Mouse (Mus musculus): ENCODE results near the gene Dido1. TPM values are rescaled to one million over a fixed set of nuclear protein-coding genes. Genes with fewer than 3 reads are reported as not detected.

The Dido1 gene
- polyA plus RNA-seq, 1 experiment from 2014 or later, result 30.1 TPM

DNA sequence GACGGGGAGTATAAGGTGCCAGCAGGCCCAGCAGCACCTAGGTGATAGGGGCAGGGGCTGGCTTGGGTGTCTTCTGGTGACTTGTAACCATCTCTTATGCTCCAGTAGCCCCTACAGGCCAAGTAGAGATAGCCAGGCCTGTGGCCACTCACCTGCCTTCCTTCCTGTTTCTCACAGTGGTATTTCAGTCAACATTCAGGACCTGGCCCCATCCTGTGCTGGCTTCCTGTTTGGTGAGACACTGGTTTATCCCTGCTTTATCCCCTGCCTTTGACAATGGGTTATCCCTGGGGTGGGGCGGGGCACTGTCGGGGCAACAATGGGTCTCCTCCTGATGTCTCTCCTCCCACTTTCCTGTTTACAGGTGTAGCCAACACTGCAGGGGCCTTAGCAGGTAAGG lies 30.6 kb upstream of the Dido1 start:
- WGBS, result 29% methylated on average over 3 of the region's 3 CpGs
- no peak for ATAC-seq (replicated peaks)
- no peaks in the 10 kb centered on the region for H3K36me3 ChIP-seq (replicated peaks)
- no peaks in the 10 kb centered on the region for H3K9me3 ChIP-seq
- no peak overlapping the region for H3K27ac ChIP-seq
- 0 out of 2 replicates have a peak, but pooled peaks cover under 1% of the 10 kb centered on the region for H3K4me1 ChIP-seq
- H3K4me3 ChIP-seq, result no peak overlapping the region
- H3K27me3 ChIP-seq (replicated peaks), result 0 out of 2 replicates have a peak, but pooled peaks cover 3% of the 10 kb centered on the region
- H3K9ac ChIP-seq, result no peak overlapping the region
- H3K4me2 ChIP-seq, result no peak overlapping the region

DNA sequence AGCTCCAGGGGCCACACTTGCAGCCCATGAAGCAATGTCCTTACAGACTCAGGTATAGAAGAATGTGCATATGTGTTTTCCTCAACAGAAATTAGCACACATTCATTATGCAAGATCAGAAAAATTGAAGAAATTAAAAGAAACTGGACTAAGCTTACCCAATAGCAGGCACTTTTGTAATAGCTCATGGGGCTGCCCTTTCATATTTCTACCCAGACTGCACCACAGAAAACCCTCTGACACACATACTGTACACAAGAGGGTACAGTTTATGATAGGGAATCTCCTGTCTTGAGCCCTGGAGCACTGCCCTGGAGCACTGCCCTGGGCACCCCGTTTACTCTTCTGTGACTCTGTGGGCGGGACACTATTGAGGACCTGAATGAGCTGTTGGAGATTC lies 28.2 kb upstream of the Dido1 start:
- no peak overlapping the region for H3K9ac ChIP-seq
- H3K4me1 ChIP-seq, result no peaks in the 10 kb centered on the region
- H3K27me3 ChIP-seq (replicated peaks), result 0 out of 2 replicates have a peak, but pooled peaks cover 3% of the 10 kb centered on the region
- no peaks in the 10 kb centered on the region for H3K36me3 ChIP-seq (replicated peaks)
- H3K27ac ChIP-seq, result no peak overlapping the region
- no peak overlapping the region for H3K4me3 ChIP-seq
- ATAC-seq (replicated peaks), result no peak
- H3K4me2 ChIP-seq, result no peak overlapping the region
- 70% methylated on average over 2 of the region's 2 CpGs for WGBS
- no peaks in the 10 kb centered on the region for H3K9me3 ChIP-seq

DNA sequence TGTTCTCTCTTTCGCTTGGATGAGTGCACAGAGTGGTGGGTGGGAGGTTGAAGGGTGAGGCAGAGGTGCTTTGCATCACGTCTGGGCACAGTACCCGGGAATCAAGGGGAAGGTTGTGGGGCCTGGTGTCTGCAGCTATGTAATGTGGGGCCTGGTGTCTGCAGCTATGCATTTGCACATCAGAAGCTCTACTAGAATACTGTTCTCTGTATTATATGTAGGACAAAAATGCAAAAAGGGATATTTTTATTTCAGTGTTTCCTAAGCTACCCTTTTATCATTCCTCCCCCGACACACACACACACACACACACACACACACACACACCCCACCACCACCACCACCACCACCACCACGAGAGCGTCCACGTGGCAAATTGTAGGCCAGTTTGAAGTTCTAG lies 25.4 kb upstream of the Dido1 start:
- ATAC-seq (replicated peaks), result no peak
- Histone ChIP-seq H3K4me2 (no peak overlapping the region), H3K27me3 (replicated peaks) (0 out of 2 replicates have a peak, but pooled peaks cover 3% of the 10 kb centered on the region), H3K4me1 (no peaks in the 10 kb centered on the region), H3K9ac (no peak overlapping the region), H3K4me3 (no peak overlapping the region), H3K27ac (no peak overlapping the region), H3K36me3 (replicated peaks) (no peaks in the 10 kb centered on the region), H3K9me3 (no peaks in the 10 kb centered on the region)
- WGBS, result 80% methylated on average over 7 of the region's 7 CpGs

GRCm38 (mm10) chr2:180731984-180732383 lies 22.2 kb upstream of the Dido1 start:
- 69% methylated on average over 6 of the region's 6 CpGs for WGBS
- H3K9ac ChIP-seq, result no peak overlapping the region

GRCm38 (mm10) chr2:180731036-180731435 lies 21.2 kb upstream of the Dido1 start:
- Histone ChIP-seq H3K4me1 (no peaks in the 10 kb centered on the region), H3K27ac (no peak overlapping the region), H3K4me2 (no peak overlapping the region), H3K4me3 (no peak overlapping the region), H3K27me3 (replicated peaks) (no peaks in the 10 kb centered on the region), H3K9ac (no peak overlapping the region), H3K9me3 (no peaks in the 10 kb centered on the region), H3K36me3 (replicated peaks) (no peaks in the 10 kb centered on the region)
- ATAC-seq (replicated peaks), result no peak
- WGBS, result 80% methylated on average over 3 of the region's 3 CpGs

More at GRCm38 (mm10) chr2:180731984-180732383, 22.2 kb upstream of the Dido1 start:
- Histone ChIP-seq H3K27ac (no peak overlapping the region), H3K4me1 (no peaks in the 10 kb centered on the region), H3K36me3 (replicated peaks) (no peaks in the 10 kb centered on the region), H3K4me2 (no peak overlapping the region), H3K9me3 (no peaks in the 10 kb centered on the region), H3K4me3 (no peak overlapping the region), H3K27me3 (replicated peaks) (no peaks in the 10 kb centered on the region)
- ATAC-seq (replicated peaks), result no peak

- Histone ChIP-seq H3K4me2 (no peak overlapping the region), H3K27me3 (replicated peaks) (no peaks in the 10 kb centered on the region), H3K9me3 (no peaks in the 10 kb centered on the region), H3K4me1 (peaks cover 4% of the 10 kb centered on the region; the same call in 1 of the 2 replicates), H3K36me3 (replicated peaks) (0 out of 2 replicates have a peak, but pooled peaks cover 15% of the 10 kb centered on the region), H3K4me3 (no peak overlapping the region), H3K9ac (no peak overlapping the region), H3K27ac (no peak overlapping the region)
- no peak for ATAC-seq (replicated peaks)
- 65% methylated on average over 4 of the region's 4 CpGs for WGBS
Measured at GRCm38 (mm10) chr2:180727613-180728021, 17.8 kb upstream of the Dido1 start.

GRCm38 (mm10) chr2:180726658-180727442 lies 17.1 kb upstream of the Dido1 start:
- 72% methylated on average over 6 of the region's 6 CpGs for WGBS
- no peaks in the 10 kb centered on the region for H3K27me3 ChIP-seq (replicated peaks)
- peaks cover 4% of the 10 kb centered on the region; the same call in 1 of the 2 replicates for H3K4me1 ChIP-seq
- H3K4me2 ChIP-seq, result no peak overlapping the region
- no peaks in the 10 kb centered on the region for H3K9me3 ChIP-seq
- H3K9ac ChIP-seq, result no peak overlapping the region
- no peak for ATAC-seq (replicated peaks)
- H3K36me3 ChIP-seq (replicated peaks), result 0 out of 2 replicates have a peak, but pooled peaks cover 15% of the 10 kb centered on the region
- no peak overlapping the region for H3K27ac ChIP-seq
- no peak overlapping the region for H3K4me3 ChIP-seq

GRCm38 (mm10) chr2:180725856-180726629 lies 16.2 kb upstream of the Dido1 start:
- no peak for ATAC-seq (replicated peaks)

DNA sequence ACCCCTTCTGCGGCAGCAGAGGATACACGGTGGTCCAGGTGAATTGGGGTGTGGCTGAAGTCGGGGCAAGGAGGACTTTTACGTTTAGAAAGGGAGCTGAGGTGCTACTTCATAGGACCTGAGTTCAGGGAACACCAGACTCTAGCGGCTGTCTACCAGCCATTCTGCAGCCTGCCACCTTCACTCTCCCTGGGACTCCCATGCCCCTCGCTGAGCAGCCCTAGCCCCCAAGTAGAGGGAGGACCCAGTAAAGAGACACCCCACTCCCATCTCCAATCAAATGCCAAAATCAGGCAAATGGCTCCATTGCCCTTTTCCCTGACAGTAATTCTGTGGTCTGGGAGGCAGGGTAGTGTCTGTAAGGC lies 15.6 kb upstream of the Dido1 start:
- H3K4me3 ChIP-seq, result no peak overlapping the region
- H3K9ac ChIP-seq, result no peak overlapping the region
- peak; percentile 39; the same call in 1 of the 2 replicates for ATAC-seq (replicated peaks)
- H3K27me3 ChIP-seq (replicated peaks), result no peaks in the 10 kb centered on the region
- no peak overlapping the region; the same call in 1 of the 2 replicates for H3K4me2 ChIP-seq
- H3K36me3 ChIP-seq (replicated peaks), result peaks cover 28% of the 10 kb centered on the region
- H3K27ac ChIP-seq, result no peak overlapping the region
- peaks cover 4% of the 10 kb centered on the region; the same call in 1 of the 2 replicates for H3K4me1 ChIP-seq
- no peaks in the 10 kb centered on the region for H3K9me3 ChIP-seq
- 6% methylated on average over 6 of the region's 6 CpGs for WGBS

More at GRCm38 (mm10) chr2:180725856-180726629, 16.2 kb upstream of the Dido1 start:
- Histone ChIP-seq H3K36me3 (replicated peaks) (peaks cover 21% of the 10 kb centered on the region), H3K9ac (no peak overlapping the region), H3K4me2 (no peak overlapping the region), H3K9me3 (no peaks in the 10 kb centered on the region), H3K27me3 (replicated peaks) (no peaks in the 10 kb centered on the region), H3K4me3 (no peak overlapping the region), H3K27ac (no peak overlapping the region), H3K4me1 (peaks cover 4% of the 10 kb centered on the region; the same call in 1 of the 2 replicates)
- 33% methylated on average over 8 of the region's 8 CpGs for WGBS

DNA sequence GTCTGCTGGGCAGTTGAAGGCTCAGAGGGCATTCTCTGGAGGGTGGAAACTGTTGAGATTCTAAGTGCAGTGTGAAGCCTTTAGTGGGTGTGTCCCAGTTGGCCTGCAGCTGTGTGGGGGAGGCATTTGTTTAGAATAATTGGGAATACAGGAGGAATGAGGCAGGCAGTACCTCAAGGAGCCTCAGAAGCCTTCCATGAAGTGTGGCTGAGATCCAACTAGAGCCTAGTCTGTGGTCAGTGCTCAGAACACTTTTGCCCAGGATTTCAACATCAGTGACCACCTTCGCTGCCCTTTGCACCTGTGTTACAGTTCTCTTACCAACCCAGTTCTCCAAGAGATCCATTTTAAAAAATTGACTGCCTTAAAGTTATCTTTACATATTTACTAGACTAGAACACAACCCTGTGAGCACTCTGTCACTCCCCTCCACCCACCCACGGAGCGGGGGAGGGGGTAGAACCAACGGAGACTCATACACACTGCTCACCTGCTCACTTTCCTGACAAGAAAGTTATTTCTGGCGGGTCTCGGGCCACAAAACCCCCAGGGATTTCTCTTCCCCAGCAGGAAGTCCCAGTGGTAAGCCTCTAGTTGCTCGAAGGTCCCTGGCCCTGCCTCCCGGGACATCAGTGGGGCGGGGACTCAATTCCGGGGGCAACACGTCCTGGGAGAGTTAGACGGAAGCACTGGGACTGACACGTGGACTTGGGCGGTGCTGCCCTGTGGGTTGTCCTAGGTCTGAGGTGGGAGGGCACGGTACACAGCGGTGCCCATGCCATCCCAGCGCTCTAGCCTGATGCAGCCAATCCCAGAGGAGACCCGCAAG lies 15.0 kb upstream of the Dido1 start, which contains the start of gene Slc17a9:
TSS of gene Slc17a9 (plus strand) at position 679 of the 829 bp plus-strand sequence.
- Histone ChIP-seq H3K9ac (no peak within 1 kb of the TSS), H3K4me2 (no peak within 1 kb of the TSS; the same call in 1 of the 2 replicates), H3K27me3 (replicated peaks) (no peaks in the 10 kb centered on the region), H3K36me3 (replicated peaks) (peaks cover 30% of the 10 kb centered on the region), H3K4me3 (no peak within 1 kb of the TSS), H3K9me3 (no peaks in the 10 kb centered on the region), H3K27ac (no peak within 1 kb of the TSS), H3K4me1 (peaks cover 4% of the 10 kb centered on the region; the same call in 1 of the 2 replicates)
- ATAC-seq (replicated peaks), result peak; percentile 66; the same call in 1 of the 2 replicates
- WGBS, result 6% methylated on average over 18 of the region's 18 CpGs

- no peaks in the 10 kb centered on the region for H3K9me3 ChIP-seq
- peaks cover 4% of the 10 kb centered on the region; the same call in 1 of the 2 replicates for H3K4me1 ChIP-seq
- H3K4me2 ChIP-seq, result no peak overlapping the region
- H3K36me3 ChIP-seq (replicated peaks), result peaks cover 37% of the 10 kb centered on the region
- no peak overlapping the region for H3K9ac ChIP-seq
- H3K27me3 ChIP-seq (replicated peaks), result no peaks in the 10 kb centered on the region
- ATAC-seq (replicated peaks), result no peak
- 71% methylated on average over 2 of the region's 2 CpGs for WGBS
- no peak overlapping the region for H3K4me3 ChIP-seq
- H3K27ac ChIP-seq, result no peak overlapping the region
Measured at GRCm38 (mm10) chr2:180723865-180724264, 14.1 kb upstream of the Dido1 start.
